Mouse (Mus musculus): ENCODE data around the gene Hlcs.

- TF ChIP-seq CTCF (IDR thresholded peaks at IDR 0.05; ENCODE audit: insufficient read depth, low read length) (no peak), POLR2A (IDR thresholded peaks at IDR 0.05; ENCODE audit: borderline replicate concordance, extremely low read depth, low read depth, low read length) (no peak)
Observed at GRCm38 (mm10) chr16:94240190-94240589, 73.2 kb downstream of the Hlcs start.

All from lung, adult 2 months (tissue).